Mouse (Mus musculus): ENCODE measurements around the gene Rnf166. TPM values are rescaled to one million over a fixed set of nuclear protein-coding genes. Genes with fewer than 3 reads are reported as not detected.

Rnf166 gene
- polyA plus RNA-seq, 1 experiment = 1.8 TPM

GRCm38 (mm10) chr8:122428163-122428562, 47.7 kb downstream of the Rnf166 start:
- no peak overlapping the region for H3K4me3 ChIP-seq (replicated peaks)
- peaks cover 2% of the 10 kb centered on the region; the same call in 1 of the 2 replicates for H3K36me3 ChIP-seq (ENCODE audit: control insufficient read depth)
- TF ChIP-seq GATA1 (IDR thresholded peaks at IDR 0.05; ENCODE audit: low read length) (no peak), TAL1 (IDR thresholded peaks at IDR 0.05; ENCODE audit: low read length) (no peak)
- H3K9me3 ChIP-seq (ENCODE audit: control insufficient read depth, low read length) = no peaks in the 10 kb centered on the region
- peaks cover 18% of the 10 kb centered on the region for H3K27me3 ChIP-seq (ENCODE audit: control insufficient read depth)
- H3K4me1 ChIP-seq (ENCODE audit: control insufficient read depth) = peaks cover 14% of the 10 kb centered on the region

- Histone ChIP-seq H3K4me1 (ENCODE audit: control insufficient read depth) (peaks cover 9% of the 10 kb centered on the region), H3K4me3 (replicated peaks) (no peak overlapping the region), H3K27me3 (ENCODE audit: control insufficient read depth) (peaks cover 13% of the 10 kb centered on the region), H3K9me3 (ENCODE audit: control insufficient read depth, low read length) (no peaks in the 10 kb centered on the region), H3K36me3 (ENCODE audit: control insufficient read depth) (peaks cover 2% of the 10 kb centered on the region; the same call in 1 of the 2 replicates)
- TF ChIP-seq TAL1 (IDR thresholded peaks at IDR 0.05; ENCODE audit: low read length) (no peak), GATA1 (IDR thresholded peaks at IDR 0.05; ENCODE audit: low read length) (no peak)
These were observed 48.3 kb downstream of the Rnf166 start for GRCm38 (mm10) chr8:122427607-122428006.

GRCm38 (mm10) chr8:122426145-122426544, 49.7 kb downstream of the Rnf166 start:
- peaks cover 2% of the 10 kb centered on the region; the same call in 1 of the 2 replicates for H3K36me3 ChIP-seq (ENCODE audit: control insufficient read depth)
- no peaks in the 10 kb centered on the region for H3K9me3 ChIP-seq (ENCODE audit: control insufficient read depth, low read length)
- H3K4me1 ChIP-seq (ENCODE audit: control insufficient read depth) = peaks cover 8% of the 10 kb centered on the region
- no peaks in the 10 kb centered on the region for H3K27me3 ChIP-seq (ENCODE audit: control insufficient read depth)
- no peak overlapping the region for H3K4me3 ChIP-seq (replicated peaks)
- TF ChIP-seq GATA1 (IDR thresholded peaks at IDR 0.05; ENCODE audit: low read length) = no peak
- TF ChIP-seq TAL1 (IDR thresholded peaks at IDR 0.05; ENCODE audit: low read length) = no peak

GRCm38 (mm10) chr8:122423659-122424058, 52.2 kb downstream of the Rnf166 start:
- Histone ChIP-seq H3K27me3 (ENCODE audit: control insufficient read depth) (no peaks in the 10 kb centered on the region), H3K4me1 (ENCODE audit: control insufficient read depth) (peaks cover 8% of the 10 kb centered on the region), H3K36me3 (ENCODE audit: control insufficient read depth) (peaks cover 8% of the 10 kb centered on the region), H3K9me3 (ENCODE audit: control insufficient read depth, low read length) (no peaks in the 10 kb centered on the region), H3K4me3 (replicated peaks) (no peak overlapping the region)
- TF ChIP-seq GATA1 (IDR thresholded peaks at IDR 0.05; ENCODE audit: low read length) (no peak), TAL1 (IDR thresholded peaks at IDR 0.05; ENCODE audit: low read length) (no peak)

GRCm38 (mm10) chr8:122423217-122423616, 52.6 kb downstream of the Rnf166 start:
- Histone ChIP-seq H3K9me3 (ENCODE audit: control insufficient read depth, low read length) (no peaks in the 10 kb centered on the region), H3K4me1 (ENCODE audit: control insufficient read depth) (peaks cover 8% of the 10 kb centered on the region), H3K36me3 (ENCODE audit: control insufficient read depth) (peaks cover 12% of the 10 kb centered on the region), H3K27me3 (ENCODE audit: control insufficient read depth) (no peaks in the 10 kb centered on the region), H3K4me3 (replicated peaks) (no peak overlapping the region)
- TF ChIP-seq GATA1 (IDR thresholded peaks at IDR 0.05; ENCODE audit: low read length) = no peak
- no peak for TF ChIP-seq TAL1 (IDR thresholded peaks at IDR 0.05; ENCODE audit: low read length)

GRCm38 (mm10) chr8:122421376-122422070, 54.3 kb downstream of the Rnf166 start, which contains the start of gene Il17c:
Gene Il17c (plus strand): TSS chr8:122422020.
- H3K9me3 ChIP-seq (ENCODE audit: control insufficient read depth, low read length) = no peaks in the 10 kb centered on the region
- H3K4me3 ChIP-seq (replicated peaks) = no peak within 1 kb of the TSS
- peaks cover 8% of the 10 kb centered on the region for H3K4me1 ChIP-seq (ENCODE audit: control insufficient read depth)
- no peak for TF ChIP-seq TAL1 (IDR thresholded peaks at IDR 0.05; ENCODE audit: low read length)
- no peaks in the 10 kb centered on the region for H3K27me3 ChIP-seq (ENCODE audit: control insufficient read depth)
- peaks cover 26% of the 10 kb centered on the region for H3K36me3 ChIP-seq (ENCODE audit: control insufficient read depth)

- Histone ChIP-seq H3K4me1 (ENCODE audit: control insufficient read depth) (peaks cover 8% of the 10 kb centered on the region), H3K4me3 (replicated peaks) (no peak overlapping the region), H3K27me3 (ENCODE audit: control insufficient read depth) (no peaks in the 10 kb centered on the region), H3K36me3 (ENCODE audit: control insufficient read depth) (peaks cover 41% of the 10 kb centered on the region), H3K9me3 (ENCODE audit: control insufficient read depth, low read length) (no peaks in the 10 kb centered on the region)
- TF ChIP-seq TAL1 (IDR thresholded peaks at IDR 0.05; ENCODE audit: low read length) = no peak
- TF ChIP-seq GATA1 (IDR thresholded peaks at IDR 0.05; ENCODE audit: low read length) = no peak
These were observed 55.8 kb downstream of the Rnf166 start for GRCm38 (mm10) chr8:122419881-122420555.

Other genes starting within 250 kb of the Rnf166 start
- 331 and 361 TPM in 2 replicates for gene Zfpm1, start 193.9 kb downstream of the Rnf166 start, polyA plus RNA-seq (2012)
- gene Trhr2, start 115.3 kb downstream of the Rnf166 start, polyA plus RNA-seq (2012) = not detected in 2 replicates
- gene Zc3h18, start 99.5 kb downstream of the Rnf166 start, polyA plus RNA-seq (2012) = 10.0 and 10.5 TPM in 2 replicates
- gene Il17c, start 54.0 kb downstream of the Rnf166 start, polyA plus RNA-seq (2012) = not detected in 2 replicates
- 5.9 and 9.0 TPM in 2 replicates for gene Cyba, start 43.1 kb downstream of the Rnf166 start, polyA plus RNA-seq (2012)
- gene Mvd, start 32.6 kb downstream of the Rnf166 start, polyA plus RNA-seq (2012) = 0.17 and 0.19 TPM in 2 replicates
- not detected in 2 replicates for gene Snai3, start 15.3 kb downstream of the Rnf166 start, polyA plus RNA-seq (2012)
- gene Ctu2, start 79 bp upstream of the Rnf166 start, polyA plus RNA-seq (2012) = 1.0 and 1.2 TPM in 2 replicates
- 22.2 and 31.8 TPM in 2 replicates for gene Piezo1, start 75.3 kb upstream of the Rnf166 start, polyA plus RNA-seq (2012)
- gene Cdt1, start 92.0 kb upstream of the Rnf166 start, polyA plus RNA-seq (2012) = 94.9 and 97.5 TPM in 2 replicates
- 4.8 and 8.0 TPM in 2 replicates for gene Aprt, start 100.8 kb upstream of the Rnf166 start, polyA plus RNA-seq (2012)
- 0.07 and 0.08 TPM in 2 replicates for gene Galns, start 135.4 kb upstream of the Rnf166 start, polyA plus RNA-seq (2012)
- gene Trappc2l, start 135.6 kb upstream of the Rnf166 start, polyA plus RNA-seq (2012) = 0.16 and 0.80 TPM in 2 replicates
- not detected in 2 replicates for gene Pabpn1l, start 146.7 kb upstream of the Rnf166 start, polyA plus RNA-seq (2012)
- 6.1 and 8.9 TPM in 2 replicates for gene Cbfa2t3, start 223.0 kb upstream of the Rnf166 start, polyA plus RNA-seq (2012)

Data from erythroblast, embryonic 14.5 days (primary cell).